Mouse (Mus musculus): Measurements from ENCODE around the gene Inafm1.
"Not testable (repeated sequence)": the region's sequence is repeated elsewhere in the genome, so short reads cannot be mapped to it uniquely, and the experiment has no call there.

Gene Inafm1

DNA sequence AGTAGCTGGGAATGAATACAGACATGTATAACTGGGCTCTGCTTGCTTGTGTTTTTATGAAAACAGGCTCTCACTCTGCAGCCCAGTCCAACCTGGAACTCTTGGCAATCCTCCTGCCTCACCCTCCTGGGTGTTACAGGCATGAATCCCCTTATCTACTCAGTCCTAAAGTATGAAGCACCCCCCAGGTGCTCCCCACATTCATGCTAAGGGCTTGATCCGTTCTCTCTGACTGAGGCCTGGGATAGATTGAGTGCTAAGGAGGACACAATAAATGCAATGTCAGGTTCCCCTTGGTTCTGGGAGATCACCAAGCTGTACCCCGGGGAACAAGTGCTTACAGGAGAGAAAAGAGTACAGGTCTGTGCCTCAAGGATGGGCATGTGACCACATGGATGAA lies 24.2 kb upstream of the Inafm1 start:
- no peak for DNase-seq (ENCODE audit: low read depth, low spot score)

DNA sequence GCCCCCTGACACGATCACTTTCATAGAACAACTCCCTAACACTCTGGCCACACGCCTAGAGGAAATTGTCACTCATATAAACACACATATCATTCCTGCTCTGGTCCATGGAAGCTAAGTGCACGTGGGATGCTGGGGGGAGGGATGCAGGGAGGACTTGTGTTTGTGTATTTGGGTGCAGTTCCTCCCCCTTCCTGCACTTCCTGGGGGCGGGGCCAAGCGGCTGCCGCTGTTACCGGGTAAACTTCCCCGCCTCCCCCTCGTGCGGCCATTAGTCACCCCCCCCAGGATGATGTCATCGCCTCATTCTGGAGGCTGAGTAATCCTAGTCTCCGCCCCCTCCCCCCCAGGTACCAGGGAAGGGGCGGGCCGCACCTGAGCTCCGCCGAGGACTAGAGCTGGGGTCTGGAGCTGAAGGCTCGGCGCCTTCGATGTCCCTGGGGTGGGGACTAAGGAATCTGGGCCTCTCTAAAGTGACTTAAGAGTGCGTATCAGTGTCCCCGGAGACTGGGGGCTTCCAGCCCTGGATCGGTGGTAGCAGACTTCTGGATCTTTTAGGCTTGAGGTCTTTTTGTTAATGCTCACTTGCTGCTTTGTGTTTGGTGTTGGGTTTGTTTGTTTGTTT lies 23.5 kb upstream of the Inafm1 start:
- DNase-seq (ENCODE audit: low read depth, low spot score), result peak; percentile 89

DNA sequence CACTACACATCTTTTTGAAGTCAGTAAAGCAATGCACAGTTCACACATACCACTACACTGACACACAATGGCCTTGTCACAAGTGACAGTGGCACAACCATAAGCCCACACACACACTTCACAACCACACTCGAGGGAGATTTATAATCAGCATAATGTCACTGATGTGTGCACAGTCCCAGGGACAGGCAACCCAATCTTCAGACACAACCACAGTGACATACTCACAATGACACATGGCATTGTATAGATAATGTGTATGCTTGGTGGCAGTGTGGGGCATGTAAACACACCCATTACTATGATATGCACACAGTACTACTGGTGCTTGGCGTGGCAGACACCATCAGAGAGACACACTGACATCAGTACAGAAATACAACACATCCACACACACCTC lies 22.7 kb upstream of the Inafm1 start:
- no peak for DNase-seq (ENCODE audit: low read depth, low spot score)

DNA sequence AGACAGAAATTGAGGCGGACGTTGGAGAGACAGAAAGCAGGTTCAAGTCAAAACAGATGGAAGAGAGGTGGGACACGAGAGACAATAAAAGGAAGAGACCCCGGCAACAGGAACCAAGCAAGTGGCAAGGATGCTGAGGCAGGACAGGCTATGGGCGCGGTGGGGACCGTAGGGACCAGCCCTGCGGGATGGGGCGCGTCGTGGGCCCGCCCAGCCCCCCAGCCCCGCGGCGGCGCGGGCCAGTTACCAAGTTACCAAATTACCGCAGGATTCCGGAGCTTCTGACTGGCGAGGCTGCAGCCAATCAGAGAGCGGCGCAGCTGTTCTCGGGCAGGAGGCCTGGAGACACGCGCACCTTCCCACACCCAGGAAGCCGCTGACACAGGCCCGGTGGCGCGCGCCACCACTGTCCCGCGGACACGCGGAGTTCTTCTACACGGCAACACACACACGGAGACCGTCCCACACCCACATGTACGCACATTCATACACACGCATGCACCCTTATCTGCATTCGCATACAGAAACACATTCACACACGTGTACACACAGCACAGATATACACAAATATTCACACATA lies 22.0 kb upstream of the Inafm1 start:
- no peak for DNase-seq (ENCODE audit: low read depth, low spot score)

DNA sequence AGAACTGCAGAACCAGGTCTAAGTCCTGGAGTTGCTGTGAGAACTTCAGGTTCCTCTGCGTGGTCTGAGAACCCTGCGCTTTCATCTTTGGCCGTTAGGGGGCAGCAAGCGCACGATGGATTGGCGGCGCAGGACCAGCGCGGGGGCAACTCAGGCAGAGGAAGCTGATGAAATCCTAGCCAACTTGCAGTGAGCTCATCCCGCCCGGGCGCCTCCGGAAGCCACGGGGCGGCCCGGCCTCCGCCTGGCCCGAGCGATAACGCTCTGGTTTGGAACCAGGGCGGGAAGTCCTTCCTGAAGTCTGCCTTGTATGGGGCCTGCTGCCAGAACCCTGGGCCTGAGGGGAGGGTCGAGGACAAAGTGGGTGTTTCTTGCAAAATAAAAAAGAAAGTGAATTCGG lies 21.4 kb upstream of the Inafm1 start:
- DNase-seq (ENCODE audit: low read depth, low spot score), result no peak

DNA sequence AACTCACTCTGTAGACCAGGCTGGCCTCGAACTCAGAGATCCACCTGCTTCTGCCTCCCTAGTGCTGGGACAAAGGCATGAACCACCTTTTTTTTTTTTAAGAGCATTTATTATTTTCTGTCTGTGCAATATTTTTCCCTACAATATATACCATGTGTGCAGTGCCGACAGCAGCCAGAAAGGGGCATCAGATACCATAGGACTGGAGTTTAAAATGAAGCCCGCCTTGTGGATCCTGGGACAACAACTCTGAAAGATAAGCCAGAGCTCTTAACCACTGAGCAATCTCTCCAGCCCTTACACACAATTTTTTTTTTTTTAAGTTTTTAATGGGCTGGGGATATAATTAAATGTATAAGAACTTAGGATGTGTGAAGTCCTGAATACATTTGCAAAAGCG lies 20.9 kb upstream of the Inafm1 start:
- no peak for DNase-seq (ENCODE audit: low read depth, low spot score)

DNA sequence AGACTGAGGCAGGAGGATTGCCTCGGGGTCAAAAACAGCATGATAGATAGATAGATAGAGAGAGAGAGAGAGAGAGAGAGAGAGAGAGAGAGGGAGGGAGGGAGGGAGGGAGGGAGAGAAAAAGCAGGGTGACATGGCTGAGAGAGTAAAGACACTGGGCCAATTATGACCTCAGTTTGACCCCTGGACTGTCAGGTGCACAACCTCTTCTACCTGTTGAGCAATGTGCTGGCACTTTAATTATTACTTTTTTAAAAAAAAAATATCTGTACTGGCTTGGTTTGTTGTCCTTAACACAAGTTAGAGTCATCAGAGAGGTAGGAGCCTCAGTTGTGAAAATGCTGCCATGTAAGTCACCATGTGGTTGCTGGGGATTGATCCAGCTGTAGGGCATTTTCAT lies 14.4 kb upstream of the Inafm1 start:
- no peak for DNase-seq (ENCODE audit: low read depth, low spot score)

DNA sequence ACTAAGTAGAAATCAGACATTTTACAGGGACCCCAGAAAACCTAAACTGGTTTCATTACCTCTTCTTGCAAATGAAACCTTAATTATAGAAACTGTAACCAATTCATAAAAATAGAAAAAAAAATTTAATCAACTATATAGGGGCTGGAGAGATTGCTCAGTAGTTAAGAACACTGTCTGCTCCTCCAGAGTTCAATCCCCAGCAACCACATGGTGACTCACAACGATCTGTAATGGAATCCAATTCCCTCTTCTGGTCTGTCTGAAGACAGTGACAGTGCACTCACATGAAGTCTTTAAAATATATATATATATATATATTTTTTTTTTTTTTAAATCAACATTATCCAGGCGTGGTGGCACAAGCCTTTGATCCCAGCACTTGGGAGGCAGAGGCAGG lies 13.6 kb upstream of the Inafm1 start:
- no peak for DNase-seq (ENCODE audit: low read depth, low spot score)

DNA sequence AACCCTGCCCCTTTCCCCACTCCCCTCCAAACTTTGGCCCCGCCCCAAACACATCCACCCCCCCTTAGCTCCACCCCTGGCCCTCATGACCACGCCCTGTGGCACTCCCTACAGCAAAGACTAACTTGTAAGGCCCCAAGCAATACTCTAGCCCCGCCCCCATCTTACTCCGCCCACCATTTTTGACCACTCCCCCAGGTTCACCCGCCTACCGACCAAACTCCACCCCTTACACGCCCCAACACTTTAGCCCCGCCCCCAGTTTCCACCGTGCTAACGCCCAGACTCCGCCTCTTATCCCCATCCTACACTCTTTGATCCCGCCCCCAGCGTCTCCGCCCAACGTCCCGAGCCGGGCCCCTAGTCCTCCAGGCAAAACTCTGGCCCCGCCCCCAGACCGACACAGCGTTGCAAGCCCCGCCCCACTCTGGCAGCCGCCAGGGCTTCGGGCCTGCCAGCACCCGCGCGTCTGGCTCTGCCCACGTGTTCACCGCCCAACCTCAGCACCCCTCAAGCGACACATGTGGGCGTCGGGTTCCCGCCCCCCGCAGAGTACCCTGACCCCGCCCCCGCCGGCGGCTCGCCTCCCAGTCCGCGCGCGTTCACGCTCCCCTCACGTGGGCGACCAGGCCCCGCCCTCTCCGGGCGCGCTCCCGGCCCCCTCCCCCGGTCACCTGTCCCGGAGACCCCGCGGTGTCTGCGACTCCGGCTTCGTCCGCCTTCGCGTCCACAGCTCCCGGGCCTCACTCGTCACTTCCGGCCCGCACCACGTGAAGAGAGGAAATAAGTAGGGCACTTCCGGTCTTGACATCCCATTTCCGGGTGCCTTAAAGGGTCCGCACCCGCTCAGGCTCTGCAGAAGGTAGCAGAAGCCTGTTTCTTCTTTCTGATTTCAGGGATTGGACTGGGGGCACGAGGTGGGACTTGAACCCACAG lies 12.9 kb upstream of the Inafm1 start, which contains the start of gene Ccdc9:
Gene Ccdc9, minus strand, starts transcription at position 770 of the 936 bp plus-strand sequence.
- peak; percentile 96 for DNase-seq (ENCODE audit: low read depth, low spot score)

DNA sequence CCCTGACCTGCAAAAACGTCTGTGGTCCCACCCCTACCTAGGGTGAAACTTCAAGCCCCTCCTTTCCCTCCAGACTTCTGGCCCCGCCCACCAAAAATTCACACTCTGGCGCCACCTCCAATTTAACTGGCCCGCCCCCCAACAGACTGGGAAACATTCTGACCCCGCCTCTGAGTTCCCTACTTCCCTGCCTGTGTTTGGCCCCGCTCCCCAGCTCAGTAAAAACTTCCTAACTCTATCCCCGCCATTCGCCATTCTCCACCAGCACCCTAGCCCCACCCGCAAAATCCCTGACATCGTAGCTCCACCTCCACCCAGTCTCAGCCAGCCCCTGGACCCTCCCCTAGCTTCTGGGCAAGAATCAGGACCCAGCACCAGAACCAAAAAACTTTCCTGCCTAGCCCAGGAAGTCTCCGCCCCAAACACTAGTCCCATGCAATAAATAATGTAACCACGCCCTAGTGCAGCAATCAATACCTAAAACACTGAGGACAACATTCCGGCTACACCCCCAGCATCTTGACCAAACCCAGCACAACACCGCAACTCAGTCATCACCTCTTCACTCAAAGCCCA lies 12.1 kb upstream of the Inafm1 start:
- no peak for DNase-seq (ENCODE audit: low read depth, low spot score)

DNA sequence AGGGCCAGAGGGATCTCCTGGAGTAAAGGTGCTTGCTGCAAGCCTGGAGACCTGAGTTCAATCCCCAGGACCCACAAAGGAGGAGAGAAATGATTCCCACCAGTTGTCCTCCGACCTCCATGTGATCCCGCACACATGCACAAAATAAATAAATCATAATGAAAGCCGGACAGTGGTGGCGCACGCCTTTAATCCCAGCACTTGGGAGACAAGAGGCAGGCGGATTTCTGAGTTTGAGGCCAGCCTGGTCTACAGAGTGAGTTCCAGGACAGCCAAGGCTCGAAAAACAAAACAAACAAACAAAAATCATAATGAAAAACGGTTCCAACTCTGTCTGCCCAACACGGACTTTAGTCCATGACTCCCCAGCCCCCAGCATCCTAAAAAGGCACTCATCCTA lies 11.5 kb upstream of the Inafm1 start:
- no peak for DNase-seq (ENCODE audit: low read depth, low spot score)

DNA sequence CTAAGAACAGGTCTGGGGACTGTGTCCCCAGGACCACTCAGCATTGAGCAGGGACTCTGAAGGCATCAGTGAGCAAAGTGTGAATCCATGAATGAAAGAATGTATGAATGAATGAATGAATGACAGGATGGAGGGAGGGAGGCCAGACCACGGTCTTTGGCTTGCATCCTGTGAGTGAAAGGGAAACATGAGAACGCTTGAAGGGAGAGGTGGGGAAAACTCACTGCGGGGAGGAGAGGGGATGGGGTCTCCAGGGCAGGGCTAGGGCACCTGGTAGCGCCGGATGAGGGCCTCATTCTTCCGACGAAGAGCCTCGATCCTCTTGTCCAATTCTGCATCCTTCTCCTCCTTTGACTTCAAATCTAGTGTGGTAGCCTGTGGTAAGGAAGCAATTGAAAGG lies 10.6 kb upstream of the Inafm1 start:
- no peak for DNase-seq (ENCODE audit: low read depth, low spot score)

DNA sequence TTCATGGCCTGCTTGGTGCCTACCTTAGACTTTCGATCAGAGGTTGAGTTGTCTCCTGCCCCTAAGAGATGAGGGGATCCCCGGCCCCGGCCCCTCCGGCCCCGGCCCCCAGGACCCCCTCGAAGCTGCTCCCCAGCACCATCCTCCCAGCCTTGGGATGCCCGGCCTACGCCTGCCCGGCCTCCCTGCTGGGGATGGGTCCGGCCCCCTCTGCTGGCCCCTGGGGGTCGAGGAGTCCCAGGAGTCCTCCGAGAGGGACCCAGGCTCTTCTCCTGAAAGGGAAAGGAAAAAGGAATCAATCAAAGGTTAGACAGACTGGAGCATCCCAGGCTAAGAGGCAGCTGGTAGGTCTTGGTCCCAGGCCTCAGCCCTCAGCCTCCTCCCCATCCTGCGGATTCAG lies 8.9 kb upstream of the Inafm1 start:
- no peak for DNase-seq (ENCODE audit: low read depth, low spot score)

DNA sequence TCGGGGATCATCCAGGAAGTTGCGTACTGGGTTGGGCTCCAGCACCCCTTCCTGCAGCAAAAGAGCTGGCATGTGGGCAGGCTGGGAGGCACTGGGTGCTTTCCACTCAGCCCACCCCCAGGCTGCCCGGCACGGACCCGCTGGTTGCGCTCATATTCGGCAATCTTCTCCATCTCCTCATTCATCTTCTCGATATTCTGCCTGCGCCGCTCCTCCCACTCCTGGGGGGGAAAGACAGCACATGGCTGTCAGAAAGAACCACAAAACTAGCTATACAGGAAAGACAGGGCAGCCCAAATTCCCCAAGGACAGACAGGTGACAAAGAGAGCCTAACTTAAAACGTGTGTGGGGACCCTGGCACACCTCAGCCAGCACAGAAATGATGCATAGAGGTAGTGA lies 7.3 kb upstream of the Inafm1 start:
- DNase-seq (ENCODE audit: low read depth, low spot score), result no peak

DNA sequence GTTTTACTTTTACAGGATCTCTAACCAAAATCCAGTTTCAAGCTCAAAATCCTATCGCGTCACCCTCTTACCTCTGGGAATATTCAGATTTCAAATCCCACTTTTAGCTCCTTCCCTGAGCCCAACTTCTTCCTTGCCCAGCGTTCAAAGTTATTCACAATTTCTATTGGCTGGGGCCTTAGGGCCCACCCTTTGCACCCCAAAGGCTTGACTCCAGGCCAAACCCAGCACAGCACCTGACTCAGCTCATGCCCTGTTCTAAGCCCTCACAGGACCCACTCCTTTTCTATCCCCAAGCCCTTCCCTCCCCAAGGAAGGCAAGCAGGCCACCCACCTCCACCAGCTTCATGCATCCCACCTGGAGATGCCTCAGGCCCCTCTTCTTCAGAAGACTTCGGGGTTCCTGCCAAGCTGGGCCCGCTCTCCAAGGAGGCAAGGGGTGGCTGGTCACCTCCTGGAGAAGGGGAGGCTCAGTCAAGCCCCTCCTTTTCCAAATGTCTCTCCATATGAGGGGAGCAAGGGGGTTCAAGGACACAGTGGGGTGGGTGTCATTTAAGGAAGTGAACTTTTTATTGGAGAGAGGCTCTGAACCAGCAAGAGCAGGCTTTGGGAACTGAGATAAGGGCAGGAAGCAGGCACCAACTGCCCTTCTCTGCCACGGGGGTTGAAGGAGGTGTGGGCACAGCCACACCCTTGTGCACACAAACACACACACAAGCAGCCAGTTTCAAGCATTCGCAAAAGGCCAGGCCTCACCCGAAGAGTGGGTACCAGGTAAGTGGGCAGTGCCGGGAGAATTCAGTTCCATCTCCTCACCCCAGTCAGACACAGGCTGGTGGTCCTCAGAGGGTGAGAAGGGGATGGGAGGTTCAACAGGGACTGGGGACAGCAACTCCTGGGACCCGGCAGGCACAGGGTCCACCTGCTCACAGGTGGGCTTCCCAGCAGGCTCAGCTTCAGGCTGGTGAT lies 1.8 kb upstream of the Inafm1 start:
- no peak for DNase-seq (ENCODE audit: low read depth, low spot score)

DNA sequence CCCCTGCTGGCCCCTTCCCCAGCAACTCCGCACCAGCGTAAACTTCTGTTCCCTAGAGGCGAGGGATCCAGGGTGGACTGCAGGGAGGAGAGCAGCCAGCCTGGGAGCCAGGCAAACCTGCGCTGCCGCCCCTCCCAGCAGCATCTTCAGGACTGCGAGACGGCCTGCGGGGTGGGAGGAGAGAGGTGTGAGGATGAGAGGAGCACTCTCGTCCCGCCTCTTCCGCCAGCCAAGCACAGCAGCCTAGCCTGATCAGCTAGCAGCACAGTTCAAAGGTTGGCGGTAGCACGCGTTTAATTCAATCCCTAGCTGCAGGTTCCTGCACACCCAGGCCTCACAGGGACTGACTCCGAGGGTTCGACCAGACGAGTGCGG lies 336 bp upstream of the Inafm1 start:
- no peak for DNase-seq (ENCODE audit: low read depth, low spot score)

DNA sequence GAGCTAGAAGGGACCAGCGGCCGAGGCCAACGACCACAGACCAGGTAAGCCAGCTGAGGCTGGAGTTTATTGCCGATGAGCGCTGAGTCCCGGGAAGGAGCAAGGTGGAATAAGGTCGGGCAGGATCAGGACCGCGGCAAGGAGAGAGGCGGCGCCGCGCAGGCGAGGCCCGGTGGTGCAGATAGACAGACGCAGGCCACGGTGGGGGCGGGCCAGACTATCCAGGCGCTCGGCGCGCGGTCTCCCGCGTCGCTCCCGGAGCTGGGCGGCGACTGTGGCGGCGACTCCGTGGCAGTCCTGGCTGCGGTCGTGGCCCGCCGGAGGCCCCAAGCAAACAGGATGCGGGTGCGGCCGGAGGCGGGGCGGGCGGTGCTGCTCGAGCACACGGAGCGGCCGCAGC lies 736 bp downstream of the Inafm1 start:
- DNase-seq (ENCODE audit: low read depth, low spot score), result no peak

DNA sequence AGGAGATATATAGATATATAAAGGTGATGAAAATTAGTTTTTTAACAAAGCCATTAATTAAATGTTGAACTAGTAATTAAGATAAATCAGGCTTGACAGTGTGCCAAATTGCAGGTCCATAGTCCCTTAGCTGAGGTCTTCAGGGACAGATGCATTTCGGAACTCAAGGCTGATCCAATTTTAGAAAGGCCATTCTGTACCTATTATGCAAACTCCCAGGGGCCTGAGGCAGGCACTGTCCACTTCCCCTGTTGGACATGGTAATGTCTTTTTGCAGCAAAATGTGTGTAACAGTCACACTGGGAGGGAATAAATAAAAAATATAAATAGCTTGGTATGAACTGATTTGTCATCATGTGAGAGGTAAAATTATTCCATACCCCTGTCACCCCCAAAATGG lies 2.3 kb downstream of the Inafm1 start:
- no peak for DNase-seq (ENCODE audit: low read depth, low spot score)

DNA sequence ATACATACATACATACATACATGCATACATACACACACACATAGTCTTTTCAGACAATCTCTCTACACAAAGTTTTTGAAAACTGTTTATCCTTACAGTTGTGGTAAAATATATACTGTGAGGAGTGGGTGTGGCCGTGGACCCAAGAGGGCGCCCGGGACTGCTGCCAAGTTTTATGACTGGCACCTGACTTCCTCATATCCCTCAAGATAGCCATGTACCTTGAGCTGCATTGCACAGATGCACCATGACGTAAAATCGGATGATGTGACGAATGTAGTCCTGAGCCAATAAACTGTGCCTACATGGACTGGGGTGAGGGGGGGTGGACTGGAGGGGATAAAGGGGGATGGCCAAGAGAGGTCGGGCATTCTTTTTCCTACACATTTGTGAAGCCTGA lies 6.8 kb downstream of the Inafm1 start:
- DNase-seq (ENCODE audit: low read depth, low spot score), result not testable (repeated sequence)

DNA sequence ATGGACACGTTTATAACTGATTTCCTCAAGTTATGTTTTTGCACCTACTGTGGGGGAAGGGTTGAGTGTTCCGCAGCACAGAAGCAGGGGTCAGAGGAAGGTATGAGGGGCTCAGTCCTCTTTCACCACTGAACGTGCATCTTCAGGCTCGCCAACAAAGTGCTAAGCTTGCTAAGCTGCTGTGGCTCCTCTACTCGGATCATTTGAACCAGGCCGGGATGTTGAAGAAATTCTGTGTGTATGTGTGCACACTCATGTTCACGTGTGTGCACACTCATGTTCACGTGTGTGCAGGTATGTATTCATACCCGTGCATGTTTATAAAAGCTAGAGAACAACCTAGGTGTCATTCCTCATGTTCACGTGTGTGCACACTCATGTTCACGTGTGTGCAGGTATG lies 7.6 kb downstream of the Inafm1 start:
- no peak for DNase-seq (ENCODE audit: low read depth, low spot score)

DNA sequence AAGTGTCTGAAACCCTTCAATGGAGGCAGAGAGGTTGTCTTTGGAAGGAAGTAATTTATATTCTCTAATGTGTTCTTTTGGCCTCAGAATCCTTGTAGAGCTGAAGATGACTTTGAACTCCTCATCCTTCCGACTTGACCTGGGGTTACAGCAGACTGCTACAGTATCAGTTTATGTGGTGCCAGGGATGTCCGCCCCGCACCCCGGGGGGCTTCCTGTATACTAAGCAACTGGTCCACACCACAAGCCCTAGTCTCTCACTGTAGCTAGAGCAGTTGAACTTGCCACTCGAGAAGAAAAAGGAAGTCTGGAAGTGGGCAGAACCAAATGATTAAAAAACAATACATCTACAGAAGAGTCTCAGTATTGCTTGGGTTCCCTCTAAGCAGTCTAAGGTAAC lies 9.6 kb downstream of the Inafm1 start:
- no peak for DNase-seq (ENCODE audit: low read depth, low spot score)
